Mouse (Mus musculus): ENCODE data around the gene Slc30a1.

DNA sequence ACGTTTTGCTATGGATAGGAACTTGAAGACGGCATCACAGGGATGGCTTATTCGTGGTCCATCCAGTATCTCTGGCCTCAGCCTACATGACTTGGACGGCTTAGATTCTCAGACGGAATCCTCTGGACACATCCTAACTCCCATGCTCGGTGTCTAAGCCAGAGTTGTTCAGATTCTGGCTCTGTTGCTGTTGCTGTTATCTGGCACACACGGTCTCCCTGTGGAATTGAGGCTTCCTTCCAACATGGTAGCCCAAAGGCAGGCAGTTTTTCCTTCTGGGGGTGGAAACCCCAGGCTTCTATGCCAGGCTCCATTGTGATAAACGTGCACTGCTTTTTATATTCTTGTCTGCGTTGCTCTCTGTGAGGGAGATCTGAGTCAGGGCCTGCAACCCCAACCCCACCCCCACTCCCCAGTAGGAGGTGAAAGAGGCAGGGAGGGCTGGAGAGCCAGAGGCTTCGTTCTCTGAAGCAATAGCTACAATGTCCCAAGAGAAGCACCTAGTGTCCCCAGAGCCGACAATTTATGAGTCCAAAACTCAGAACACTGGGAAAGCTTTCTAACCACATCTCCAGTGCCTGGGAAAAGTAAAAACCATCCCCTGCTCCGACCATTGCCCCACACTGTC is 23.4 kb downstream of the Slc30a1 start:
- TF ChIP-seq CTCF (IDR thresholded peaks at IDR 0.05; ENCODE audit: borderline replicate concordance, extremely low read depth, insufficient read depth, insufficient read length) (no peak), POLR2A (IDR thresholded peaks at IDR 0.05; ENCODE audit: borderline replicate concordance, extremely low read depth, insufficient read depth, insufficient read length, poor library complexity, severe bottlenecking) (no peak)

Data from brain, embryonic 14.5 days (tissue).